Mouse (Mus musculus): ENCODE measurements around the gene Lgr4. TPM values are rescaled to one million over a fixed set of nuclear protein-coding genes. Genes with fewer than 3 reads are reported as not detected.

Lgr4 gene
- total RNA-seq, 2 experiments from 2014 or later, result 34.3 to 36.6 TPM

- no peak for DNase-seq
- intact Hi-C loops (cut with DNase I), result no loop called here
Observed at GRCm38 (mm10) chr2:109945532-109945931, 28.1 kb downstream of the Lgr4 start.

- no peak for DNase-seq
- intact Hi-C loops (cut with DNase I), result no loop called here
Observed at GRCm38 (mm10) chr2:109946426-109946825, 29.0 kb downstream of the Lgr4 start.

GRCm38 (mm10) chr2:109949519-109949918 is 32.1 kb downstream of the Lgr4 start:
- intact Hi-C loops (cut with DNase I), result no loop called here
- DNase-seq, result no peak

- intact Hi-C loops (cut with DNase I), result no loop called here
- DNase-seq, result no peak
Observed at GRCm38 (mm10) chr2:109950311-109950710, 32.9 kb downstream of the Lgr4 start.

- no peak for DNase-seq
- intact Hi-C loops (cut with DNase I), result no loop called here
Observed at GRCm38 (mm10) chr2:109951050-109951449, 33.6 kb downstream of the Lgr4 start.

- no peak for DNase-seq
- intact Hi-C loops (cut with DNase I), result no loop called here
Observed at GRCm38 (mm10) chr2:109953048-109953717, 35.7 kb downstream of the Lgr4 start.

GRCm38 (mm10) chr2:109953893-109954292 is 36.4 kb downstream of the Lgr4 start:
- intact Hi-C loops (cut with DNase I), result no loop called here
- DNase-seq, result no peak

GRCm38 (mm10) chr2:109955060-109955459 is 37.6 kb downstream of the Lgr4 start:
- DNase-seq, result no peak
- intact Hi-C loops (cut with DNase I), result no loop called here

- intact Hi-C loops (cut with DNase I), result no loop called here
- DNase-seq, result no peak
Observed at GRCm38 (mm10) chr2:109955910-109956309, 38.5 kb downstream of the Lgr4 start.

- intact Hi-C loops (cut with DNase I), result no loop called here
- no peak for DNase-seq
Observed at GRCm38 (mm10) chr2:109956785-109957184, 39.3 kb downstream of the Lgr4 start.

- peak; percentile 42 to 47 for DNase-seq
- intact Hi-C loops (cut with DNase I), result no loop called here
Observed at GRCm38 (mm10) chr2:109958692-109959406, 41.4 kb downstream of the Lgr4 start.

- intact Hi-C loops (cut with DNase I), result no loop called here
- no peak for DNase-seq
Observed at GRCm38 (mm10) chr2:109959407-109960075, 42.1 kb downstream of the Lgr4 start.

- intact Hi-C loops (cut with DNase I), result no loop called here
- DNase-seq, result no peak
Observed at GRCm38 (mm10) chr2:109960246-109960645, 42.8 kb downstream of the Lgr4 start.

GRCm38 (mm10) chr2:109961174-109961573 is 43.7 kb downstream of the Lgr4 start:
- no peak for DNase-seq
- intact Hi-C loops (cut with DNase I), result no loop called here

GRCm38 (mm10) chr2:109963591-109964258 is 46.3 kb downstream of the Lgr4 start:
- no peak for DNase-seq
- intact Hi-C loops (cut with DNase I), result no loop called here

- intact Hi-C loops (cut with DNase I), result no loop called here
Observed at GRCm38 (mm10) chr2:109965753-109966420, 48.4 kb downstream of the Lgr4 start.

GRCm38 (mm10) chr2:109966863-109967262 is 49.4 kb downstream of the Lgr4 start:
- intact Hi-C loops (cut with DNase I), result no loop called here
- no peak for DNase-seq

More at GRCm38 (mm10) chr2:109965753-109966420, 48.4 kb downstream of the Lgr4 start:
- no peak for DNase-seq

GRCm38 (mm10) chr2:109969381-109969780 is 51.9 kb downstream of the Lgr4 start:
- no peak for DNase-seq
- intact Hi-C loops (cut with DNase I), result no loop called here

- intact Hi-C loops (cut with DNase I), result loop anchor here (5.0 kb wide), 1 partner anchor 48 kb away; no protein-coding TSS in a partner anchor
- DNase-seq, result no peak
Observed at GRCm38 (mm10) chr2:109969926-109970532, 52.6 kb downstream of the Lgr4 start.

All from heart, postnatal 10 days (tissue).